Mouse (Mus musculus): Measurements from ENCODE around the gene Nim1k. TPM values are rescaled to one million over a fixed set of nuclear protein-coding genes. Genes with fewer than 3 reads are reported as not detected.

Nim1k gene
- polyA plus RNA-seq (2015; fragmentation: Nextera tagmentation; extraction: Ambion mirVana) = 1.1 TPM in 2 replicates

DNA sequence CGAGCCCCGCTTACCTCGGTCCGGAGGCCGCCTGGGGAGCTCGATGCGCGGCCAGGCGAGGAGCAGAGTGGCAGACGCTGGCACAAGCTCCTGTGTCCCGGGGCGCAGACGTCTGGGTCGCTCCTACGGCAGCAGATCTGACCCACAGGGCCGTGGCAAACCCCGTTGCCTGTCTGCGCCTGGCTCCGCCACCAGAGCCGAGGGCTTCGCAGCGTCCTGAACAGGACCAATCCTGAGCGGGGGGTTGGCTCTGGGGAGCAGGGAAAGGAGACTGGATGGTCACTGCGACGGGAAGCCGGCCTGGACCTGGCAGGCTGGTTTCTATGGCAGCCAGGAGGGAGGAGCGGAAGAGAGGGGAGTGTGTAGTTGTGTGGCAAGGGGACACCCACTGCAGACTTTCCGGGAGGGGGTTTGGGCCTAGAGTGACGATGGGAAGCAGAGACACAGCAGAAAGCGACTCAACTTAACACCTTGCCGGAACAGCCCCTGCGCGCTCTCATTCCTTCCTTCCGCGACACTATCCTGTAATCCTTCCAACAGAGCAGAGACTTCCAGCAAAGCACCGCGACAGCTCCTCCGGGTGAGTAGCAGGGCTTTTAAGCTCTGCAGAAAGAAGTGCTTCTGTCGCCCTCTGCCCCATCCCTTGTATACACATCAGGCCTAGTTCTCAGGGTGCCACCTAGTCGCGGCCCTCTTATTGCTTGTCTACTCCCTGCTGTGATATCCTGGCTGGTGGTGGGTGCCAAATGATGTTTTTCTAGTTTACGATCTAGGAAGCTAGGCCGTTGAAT, at the start of gene Nim1k:
Gene Nim1k, minus strand, starts transcription at position 202 of the 791 bp plus-strand sequence.
- H3K9me3 ChIP-seq (replicated peaks) = no peaks in the 10 kb centered on the region
- under 1% methylated on average over 43 of the region's 43 CpGs for WGBS
- H3K36me3 ChIP-seq = peaks cover 5% of the 10 kb centered on the region
- H3K4me3 ChIP-seq (replicated peaks) = peak within 1 kb of the TSS; percentile 52
- peak within 1 kb of the TSS; percentile 59 for H3K27ac ChIP-seq
- H3K9ac ChIP-seq = peak within 1 kb of the TSS; percentile 44
- H3K4me1 ChIP-seq = peaks cover 15% of the 10 kb centered on the region
- ATAC-seq (replicated peaks; ENCODE audit: low FRiP score) = peak; percentile 96
- H3K4me2 ChIP-seq = peak within 1 kb of the TSS; percentile 79
- no peaks in the 10 kb centered on the region for H3K27me3 ChIP-seq

DNA sequence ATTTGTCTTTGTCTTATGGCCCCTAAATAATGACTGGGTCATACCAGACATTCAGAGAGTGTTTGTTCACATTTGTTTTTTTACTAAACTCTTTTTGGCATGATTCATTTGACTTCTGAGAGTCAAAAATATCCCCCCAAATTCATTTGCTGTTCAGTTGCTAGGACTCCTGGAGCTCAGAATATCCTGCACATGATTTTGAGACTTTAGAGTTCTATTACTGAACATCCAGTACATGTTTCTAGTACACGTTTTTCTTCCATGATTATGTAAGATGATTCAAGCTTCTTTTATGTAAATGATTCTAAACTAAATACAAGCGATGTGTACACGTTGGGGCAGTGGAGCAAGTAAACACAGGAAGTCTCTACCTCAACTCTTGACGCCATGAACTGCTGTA, 42.0 kb upstream of the Nim1k start:
- no peak overlapping the region for H3K4me3 ChIP-seq (replicated peaks)
- H3K4me1 ChIP-seq = no peaks in the 10 kb centered on the region
- ATAC-seq (replicated peaks; ENCODE audit: low FRiP score) = no peak
- no peaks in the 10 kb centered on the region for H3K9me3 ChIP-seq (replicated peaks)
- no peak overlapping the region for H3K27ac ChIP-seq
- WGBS = 62% methylated on average over 4 of the region's 4 CpGs
- no peaks in the 10 kb centered on the region for H3K36me3 ChIP-seq
- H3K27me3 ChIP-seq = no peaks in the 10 kb centered on the region
- H3K4me2 ChIP-seq = no peak overlapping the region
- no peak overlapping the region for H3K9ac ChIP-seq

DNA sequence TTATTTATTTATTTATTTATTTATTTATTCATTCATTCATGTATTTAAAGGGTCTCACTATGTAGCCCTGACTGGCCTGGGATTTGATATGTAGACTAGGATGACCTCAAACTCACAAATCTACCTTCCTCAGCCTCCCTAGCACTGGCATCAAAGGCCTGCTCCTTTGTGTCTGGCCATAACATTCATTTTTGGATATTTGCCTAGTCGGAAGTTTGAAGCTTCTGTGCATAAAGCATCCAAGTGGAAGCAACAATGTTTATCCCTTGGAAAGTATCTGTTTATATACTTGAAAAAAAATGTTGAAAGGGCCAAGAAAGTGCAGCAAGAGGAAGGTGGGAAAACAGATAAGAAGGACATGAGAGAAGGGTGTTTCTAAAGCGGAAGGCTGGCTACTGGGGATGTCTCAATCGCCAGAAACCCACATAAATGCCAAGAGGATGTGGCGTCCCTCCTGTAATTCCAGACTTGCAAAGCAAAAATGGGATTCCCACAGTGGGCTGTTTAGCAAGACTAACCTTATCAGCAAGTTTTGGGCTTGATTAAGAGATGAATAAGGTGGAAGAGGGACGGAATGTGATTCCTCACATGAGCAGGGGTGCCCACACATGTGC, 37.2 kb upstream of the Nim1k start:
- ATAC-seq (replicated peaks; ENCODE audit: low FRiP score) = no peak
- no peaks in the 10 kb centered on the region for H3K9me3 ChIP-seq (replicated peaks)
- no peak overlapping the region for H3K4me3 ChIP-seq (replicated peaks)
- H3K27ac ChIP-seq = peak overlapping the region; percentile 14; the same call in 1 of the 2 replicates
- H3K9ac ChIP-seq = no peak overlapping the region
- H3K4me2 ChIP-seq = no peak overlapping the region
- H3K27me3 ChIP-seq = no peaks in the 10 kb centered on the region
- H3K36me3 ChIP-seq = peaks cover 13% of the 10 kb centered on the region; the same call in 1 of the 2 replicates
- 69% methylated on average over 5 of the region's 5 CpGs for WGBS
- H3K4me1 ChIP-seq = peaks cover 18% of the 10 kb centered on the region

DNA sequence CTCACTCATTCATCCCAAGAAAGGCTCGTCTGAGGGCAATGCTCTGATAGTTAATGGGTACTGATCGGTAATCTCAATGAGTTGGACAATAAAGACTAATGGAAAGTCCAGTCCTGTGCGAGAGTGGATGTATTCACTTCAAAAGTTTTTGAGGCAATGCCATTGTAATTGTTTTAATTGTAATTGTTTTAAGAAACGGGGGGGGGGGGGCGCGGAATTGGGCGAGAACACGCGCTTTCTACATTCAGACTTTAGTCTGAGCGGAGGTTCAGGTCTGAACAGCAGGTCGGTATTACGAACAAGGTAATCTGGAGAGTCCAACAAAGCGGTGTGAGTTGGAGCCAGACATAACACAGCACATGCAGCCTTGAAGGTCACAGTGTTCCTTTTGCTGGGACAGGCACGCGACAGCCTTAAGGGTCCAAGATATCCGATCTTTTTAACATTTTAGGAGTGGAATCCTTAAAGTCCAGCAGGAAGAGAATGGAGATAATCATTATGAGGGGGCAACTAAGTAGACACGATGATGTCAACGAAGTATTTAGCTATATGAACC, 36.0 kb upstream of the Nim1k start:
- Histone ChIP-seq H3K4me1 (peaks cover 18% of the 10 kb centered on the region), H3K9ac (peak overlapping the region; percentile 92), H3K9me3 (replicated peaks) (no peaks in the 10 kb centered on the region), H3K4me2 (peak overlapping the region; percentile 88), H3K27me3 (no peaks in the 10 kb centered on the region), H3K4me3 (replicated peaks) (peak overlapping the region; percentile 88), H3K27ac (peak overlapping the region; percentile 99), H3K36me3 (peaks cover 24% of the 10 kb centered on the region)
- ATAC-seq (replicated peaks; ENCODE audit: low FRiP score) = no peak
- 2% methylated on average over 18 of the region's 18 CpGs for WGBS

DNA sequence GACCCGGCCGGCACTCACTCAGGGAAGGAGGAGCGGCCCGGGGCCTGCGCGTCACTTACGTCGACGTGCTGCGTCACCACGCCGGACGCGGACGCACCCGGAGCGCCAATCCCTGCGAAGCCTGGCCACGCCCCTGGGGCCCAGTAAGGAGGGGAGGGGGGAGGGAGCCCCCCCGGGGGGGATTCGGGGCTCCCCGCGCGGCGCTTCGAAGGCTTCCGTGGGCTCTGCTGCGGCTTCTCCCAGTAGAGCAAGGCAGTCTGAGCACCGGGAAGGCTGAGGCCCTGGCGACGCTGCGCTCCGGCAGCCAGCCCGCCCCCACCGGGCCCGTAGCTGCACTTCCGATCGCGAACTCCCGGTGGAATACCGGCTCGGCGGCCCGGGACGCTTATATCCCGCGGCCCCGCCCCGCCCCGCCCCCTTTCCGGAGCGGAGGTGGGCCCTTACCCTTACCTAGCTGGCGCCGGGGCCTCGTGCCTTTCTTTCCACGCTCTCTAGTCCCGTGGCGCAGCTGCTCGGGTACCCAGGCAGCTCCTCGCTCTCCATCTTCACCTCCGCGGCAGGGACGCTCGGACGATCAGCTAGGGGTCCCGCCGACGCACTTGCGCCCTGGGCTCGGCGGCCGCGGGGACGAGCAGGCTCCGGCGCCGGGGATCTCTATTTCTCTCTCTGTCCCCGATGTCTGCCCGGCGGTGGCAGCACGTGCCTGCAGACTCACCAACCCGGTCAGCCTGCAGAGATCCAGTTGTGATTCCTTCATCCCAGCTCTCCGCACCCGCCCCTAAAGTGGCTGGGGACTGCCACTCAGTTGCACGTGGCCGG, 35.3 kb upstream of the Nim1k start, which contains the start of gene Zfp131:
Gene Zfp131, minus strand, starts transcription at position 129 of the 819 bp plus-strand sequence.
- no peaks in the 10 kb centered on the region for H3K9me3 ChIP-seq (replicated peaks)
- peaks cover 18% of the 10 kb centered on the region for H3K4me1 ChIP-seq
- H3K9ac ChIP-seq = peak within 1 kb of the TSS; percentile 92
- peak within 1 kb of the TSS; percentile 88 for H3K4me3 ChIP-seq (replicated peaks)
- H3K36me3 ChIP-seq = peaks cover 30% of the 10 kb centered on the region
- WGBS = under 1% methylated on average over 60 of the region's 86 CpGs
- peak; percentile 98 for ATAC-seq (replicated peaks; ENCODE audit: low FRiP score)
- no peaks in the 10 kb centered on the region for H3K27me3 ChIP-seq
- H3K4me2 ChIP-seq = peak within 1 kb of the TSS; percentile 88
- H3K27ac ChIP-seq = peak within 1 kb of the TSS; percentile 99

DNA sequence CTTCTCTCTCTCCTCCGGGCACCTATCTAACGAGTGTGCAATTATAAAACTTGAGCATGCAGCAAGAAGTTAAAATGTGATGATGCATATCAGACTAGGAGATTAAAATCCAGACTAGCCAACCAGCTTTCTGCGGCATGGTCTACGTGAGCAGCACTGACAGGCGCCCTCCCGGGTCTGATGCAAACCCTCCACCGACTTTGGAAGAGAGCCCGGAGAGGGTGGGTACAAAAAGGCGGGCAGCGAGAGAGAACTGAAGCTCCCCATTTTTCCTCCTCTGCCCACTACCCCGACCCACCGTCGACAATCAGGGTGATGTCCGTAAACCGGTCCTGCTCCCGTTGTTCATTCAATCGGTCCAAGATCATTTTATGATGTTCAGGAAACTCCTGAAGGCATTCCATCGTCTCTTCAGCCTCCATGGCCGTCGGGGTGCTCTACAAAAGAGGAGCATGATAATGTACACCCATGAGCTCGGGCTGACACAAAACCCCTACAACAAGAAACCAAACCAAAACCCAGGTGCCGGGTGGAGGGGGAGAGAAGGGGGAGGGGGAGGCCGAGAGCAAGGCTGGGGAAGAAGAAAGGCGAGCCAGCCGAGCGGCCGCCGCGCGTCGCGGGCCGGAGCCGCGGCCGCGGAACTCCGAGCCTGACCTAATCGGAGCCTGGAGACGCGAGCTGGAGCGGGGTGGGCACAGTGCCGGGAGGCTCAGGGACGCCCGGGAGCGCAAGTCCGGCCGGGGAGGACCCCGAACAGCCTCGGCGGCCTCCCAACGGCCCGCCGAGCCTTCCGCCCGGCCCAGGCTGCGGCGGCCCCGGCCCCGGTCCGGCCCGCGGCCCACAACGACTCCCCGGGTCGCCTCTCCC, 34.4 kb upstream of the Nim1k start:
- Histone ChIP-seq H3K4me2 (peak overlapping the region; percentile 88), H3K36me3 (peaks cover 38% of the 10 kb centered on the region), H3K9ac (peak overlapping the region; percentile 92), H3K27ac (peak overlapping the region; percentile 99), H3K9me3 (replicated peaks) (no peaks in the 10 kb centered on the region), H3K4me3 (replicated peaks) (peak overlapping the region; percentile 88), H3K4me1 (peaks cover 18% of the 10 kb centered on the region), H3K27me3 (no peaks in the 10 kb centered on the region)
- peak; percentile 73 for ATAC-seq (replicated peaks; ENCODE audit: low FRiP score)
- WGBS = under 1% methylated on average over 61 of the region's 66 CpGs

DNA sequence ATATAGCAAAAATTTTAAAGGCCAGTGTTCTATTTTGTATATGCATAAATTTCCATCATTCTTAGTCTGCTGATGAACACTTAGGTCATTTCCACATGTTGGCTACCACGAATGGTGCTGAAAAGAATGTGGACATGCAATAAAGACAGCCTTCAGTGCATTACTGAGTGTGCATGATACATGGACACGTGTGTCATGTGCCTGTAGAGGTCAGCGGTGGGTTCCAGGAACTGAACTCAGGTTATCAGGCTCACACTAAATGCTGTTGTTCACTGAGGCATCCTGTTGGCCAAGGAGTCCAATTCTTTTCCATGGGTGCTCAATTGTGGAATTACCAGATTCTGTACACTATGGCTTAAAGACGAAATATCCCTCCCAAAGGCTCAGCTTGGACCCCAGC, 27.9 kb upstream of the Nim1k start:
- H3K4me3 ChIP-seq (replicated peaks) = no peak overlapping the region
- H3K4me2 ChIP-seq = no peak overlapping the region
- no peak for ATAC-seq (replicated peaks; ENCODE audit: low FRiP score)
- no peak overlapping the region for H3K27ac ChIP-seq
- peaks cover 1% of the 10 kb centered on the region; the same call in 1 of the 2 replicates for H3K4me1 ChIP-seq
- no peak overlapping the region for H3K9ac ChIP-seq
- no peaks in the 10 kb centered on the region for H3K27me3 ChIP-seq
- no peaks in the 10 kb centered on the region for H3K9me3 ChIP-seq (replicated peaks)
- WGBS = 91% methylated on average over 4 of the region's 4 CpGs
- peaks cover 86% of the 10 kb centered on the region for H3K36me3 ChIP-seq

DNA sequence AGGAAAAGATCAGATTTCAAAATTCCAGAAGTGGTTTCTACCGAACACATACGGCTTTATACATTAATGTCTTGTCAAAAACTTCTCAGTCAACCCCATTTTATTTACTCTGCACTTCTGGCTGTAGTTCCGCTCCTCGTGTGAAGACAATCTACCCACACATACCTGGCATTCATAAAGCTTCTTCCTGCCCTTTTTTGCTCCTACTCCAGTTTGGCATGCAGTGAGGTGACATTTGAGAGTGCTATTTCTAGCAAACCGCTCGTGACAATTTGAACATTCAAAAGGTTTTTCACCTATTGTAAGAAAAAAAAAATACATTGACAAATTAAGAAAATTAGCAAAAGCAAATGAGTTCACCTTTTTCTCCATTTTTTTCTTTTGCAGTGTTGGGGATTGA, 12.9 kb upstream of the Nim1k start:
- WGBS = 76% methylated on average over 6 of the region's 6 CpGs
- Histone ChIP-seq H3K27ac (no peak overlapping the region), H3K9ac (no peak overlapping the region), H3K4me2 (no peak overlapping the region), H3K9me3 (replicated peaks) (no peaks in the 10 kb centered on the region), H3K36me3 (peaks cover 91% of the 10 kb centered on the region), H3K27me3 (no peaks in the 10 kb centered on the region), H3K4me3 (replicated peaks) (no peak overlapping the region), H3K4me1 (no peaks in the 10 kb centered on the region)
- ATAC-seq (replicated peaks; ENCODE audit: low FRiP score) = no peak

DNA sequence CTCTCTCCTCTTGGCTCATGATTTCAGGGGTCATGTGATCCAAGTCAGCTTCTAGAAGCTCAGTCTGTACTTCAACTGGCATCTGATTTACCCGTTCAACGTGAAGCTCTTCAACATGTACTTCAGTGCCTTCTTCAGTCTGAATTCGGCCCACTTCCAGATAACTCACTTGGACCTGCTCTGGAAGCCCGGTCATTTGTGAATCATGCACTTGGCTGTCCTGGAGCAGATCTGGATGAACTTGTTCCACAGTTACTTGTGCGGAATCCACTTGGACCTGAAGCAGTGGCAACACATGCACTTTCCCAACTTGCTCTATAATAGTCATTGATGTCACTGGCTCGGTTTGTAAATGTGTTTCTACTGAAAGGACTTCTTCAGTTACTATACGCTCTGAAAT, 10.8 kb upstream of the Nim1k start:
- Histone ChIP-seq H3K27ac (no peak overlapping the region), H3K9ac (no peak overlapping the region), H3K36me3 (peaks cover 81% of the 10 kb centered on the region), H3K27me3 (no peaks in the 10 kb centered on the region), H3K4me1 (no peaks in the 10 kb centered on the region), H3K4me3 (replicated peaks) (no peak overlapping the region), H3K9me3 (replicated peaks) (no peaks in the 10 kb centered on the region), H3K4me2 (no peak overlapping the region)
- no peak for ATAC-seq (replicated peaks; ENCODE audit: low FRiP score)
- 93% methylated on average over 7 of the region's 7 CpGs for WGBS

DNA sequence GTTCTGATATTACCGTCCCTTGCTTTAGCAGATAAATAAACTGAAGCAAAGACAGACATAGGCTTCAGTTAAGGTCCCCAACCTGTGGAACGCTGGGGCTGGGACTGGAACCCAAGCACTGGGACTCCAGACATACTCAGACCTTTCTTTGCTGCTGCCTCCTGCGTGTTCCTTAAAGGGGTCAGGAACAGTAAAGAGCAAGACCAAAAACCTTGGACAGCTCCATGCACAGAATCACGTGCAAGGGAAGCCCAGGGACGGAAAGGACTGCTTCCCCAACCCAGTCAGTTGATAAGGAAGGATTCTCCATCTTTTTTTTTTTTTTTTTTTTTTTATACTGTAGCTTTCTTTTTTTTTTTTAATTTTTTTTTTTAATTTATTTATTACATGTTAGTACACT, 1.1 kb upstream of the Nim1k start:
- Histone ChIP-seq H3K4me1 (peaks cover 15% of the 10 kb centered on the region), H3K9ac (no peak overlapping the region), H3K4me2 (no peak overlapping the region), H3K4me3 (replicated peaks) (no peak overlapping the region), H3K9me3 (replicated peaks) (no peaks in the 10 kb centered on the region), H3K27ac (no peak overlapping the region), H3K36me3 (peaks cover 14% of the 10 kb centered on the region), H3K27me3 (no peaks in the 10 kb centered on the region)
- no peak for ATAC-seq (replicated peaks; ENCODE audit: low FRiP score)
- 23% methylated on average over 5 of the region's 5 CpGs for WGBS

DNA sequence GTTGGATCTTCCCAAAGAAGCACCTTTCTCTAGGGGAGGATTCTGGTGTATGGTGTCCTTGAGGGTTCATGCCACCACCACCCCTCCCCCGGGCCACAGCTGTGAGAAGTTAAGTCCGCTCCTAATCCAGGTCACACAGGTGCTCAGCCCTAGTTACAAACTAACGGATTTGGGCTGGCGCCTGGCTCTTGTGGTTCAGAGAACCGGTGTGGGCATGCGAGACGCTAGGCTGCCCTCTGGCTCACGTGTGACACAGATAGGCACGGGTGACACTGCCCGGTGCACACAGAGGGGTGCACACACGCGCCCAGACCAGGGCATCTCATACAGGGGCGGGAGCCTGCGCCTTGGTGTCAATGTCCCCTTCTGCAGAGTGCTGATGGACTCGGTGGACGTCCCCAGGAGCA, 538 bp downstream of the Nim1k start:
- H3K27me3 ChIP-seq = no peaks in the 10 kb centered on the region
- H3K4me2 ChIP-seq = peak overlapping the region; percentile 79
- H3K9ac ChIP-seq = peak overlapping the region; percentile 44
- WGBS = under 1% methylated on average over 16 of the region's 16 CpGs
- peak overlapping the region; percentile 59; the same call in 1 of the 2 replicates for H3K27ac ChIP-seq
- peak; percentile 67 for ATAC-seq (replicated peaks; ENCODE audit: low FRiP score)
- peak overlapping the region; percentile 52 for H3K4me3 ChIP-seq (replicated peaks)
- H3K36me3 ChIP-seq = no peaks in the 10 kb centered on the region
- H3K9me3 ChIP-seq (replicated peaks) = no peaks in the 10 kb centered on the region
- peaks cover 15% of the 10 kb centered on the region for H3K4me1 ChIP-seq

Measured in kidney, embryonic 15.5 days (tissue).